Mouse (Mus musculus) hindbrain, embryonic 12.5 days (tissue): ENCODE data around the gene Abat. TPM values are rescaled to one million over a fixed set of nuclear protein-coding genes. Genes with fewer than 3 reads are reported as not detected.

Experiments
- ATAC-seq: fragments of 200-750 bp; cut with Nextera tagmentation; 2 replicates; pipeline ENCODE4 v1.8.0; 2017; ENCODE audit warnings: moderate TSS enrichment; ENCODE audit not compliant: low FRiP score
- H3K27ac ChIP-seq: fragments of 300-500 bp; sonication (generic); 2 replicates; pipeline ENCODE4 v1.5.1; 2016; ENCODE audit warnings: mild to moderate bottlenecking
- H3K27me3 ChIP-seq: fragments of 300-500 bp; sonication (generic); 2 replicates; pipeline ENCODE4 v1.6.1; 2016; ENCODE audit warnings: mild to moderate bottlenecking
- H3K36me3 ChIP-seq: fragments of 300-500 bp; sonication (generic); 2 replicates; pipeline ENCODE4 v1.6.1; 2016; ENCODE audit warnings: mild to moderate bottlenecking
- H3K4me1 ChIP-seq: fragments of 300-500 bp; sonication (generic); 2 replicates; pipeline ENCODE4 v1.6.1; 2016
- H3K4me2 ChIP-seq: fragments of 300-500 bp; sonication (generic); replicated peaks from 2 replicates; pipeline ENCODE4 v1.6.1; 2016; ENCODE audit warnings: mild to moderate bottlenecking
- H3K4me3 ChIP-seq: fragments of 300-500 bp; sonication (generic); 2 replicates; pipeline ENCODE4 v1.5.1; 2016; ENCODE audit warnings: mild to moderate bottlenecking
- H3K9ac ChIP-seq: fragments of 300-500 bp; sonication (generic); 2 replicates; pipeline ENCODE4 v1.6.1; 2016; ENCODE audit warnings: mild to moderate bottlenecking, moderate library complexity
- H3K9me3 ChIP-seq: fragments of 300-500 bp; sonication (generic); replicated peaks from 2 replicates; pipeline ENCODE4 v1.6.1; 2016; ENCODE audit warnings: mild to moderate bottlenecking
- WGBS: fragments of 180-500 bp; shearing (Covaris S2); methylation state at CpG from one replicate; pipeline ENCODE4 v1.1.7; 2016; 5-methylcytosine and 5-hydroxymethylcytosine counted together
- microRNA-seq: library from miRNA; unstranded; fragments of <30 nt; microRNA quantifications from one replicate; pipeline ENCODE4, GENCODE M21; 2017
- polyA plus RNA-seq: library from polyadenylated mRNA; unstranded; fragments of >200 nt; fragmentation: Nextera tagmentation; extraction: Ambion mirVana; gene quantifications from 2 replicates; pipeline ENCODE4 v1.2.1, GENCODE M21; 2016

Abat gene
- polyA plus RNA-seq, 1 experiment from 2014 or later, result 68.3 TPM

GRCm38 (mm10) chr16:8669432-8669831 lies 156.2 kb downstream of the Abat start:
- Histone ChIP-seq H3K4me2 (peak overlapping the region; percentile 85), H3K4me3 (peak overlapping the region; percentile 84), H3K27ac (peak overlapping the region; percentile 78), H3K4me1 (peaks cover 55% of the 10 kb centered on the region), H3K36me3 (0 out of 2 replicates have a peak, but pooled peaks cover 6% of the 10 kb centered on the region), H3K9ac (peak overlapping the region; percentile 81), H3K27me3 (peaks cover 11% of the 10 kb centered on the region), H3K9me3 (no peaks in the 10 kb centered on the region)
- ATAC-seq, result no peak
- WGBS, result 58% methylated on average over 5 of the region's 5 CpGs

GRCm38 (mm10) chr16:8670041-8671035 lies 157.1 kb downstream of the Abat start:
- peak; percentile 65 for ATAC-seq
- H3K4me3 ChIP-seq, result peak overlapping the region; percentile 84
- no peaks in the 10 kb centered on the region for H3K9me3 ChIP-seq
- 0 out of 2 replicates have a peak, but pooled peaks cover 6% of the 10 kb centered on the region for H3K36me3 ChIP-seq
- WGBS, result 8% methylated on average over 10 of the region's 15 CpGs
- peak overlapping the region; percentile 78 for H3K27ac ChIP-seq
- H3K4me1 ChIP-seq, result peaks cover 50% of the 10 kb centered on the region
- peak overlapping the region; percentile 81 for H3K9ac ChIP-seq
- H3K27me3 ChIP-seq, result peaks cover 13% of the 10 kb centered on the region
- H3K4me2 ChIP-seq, result peak overlapping the region; percentile 85

Small RNAs within 50 kb of the gene (microRNA-seq; reads per million reads assigned to microRNA genes)
- gene Gm22137, result not detected

Other genes starting within 250 kb of the Abat start
- not detected in 2 replicates for gene Tmem114, start 88.3 kb upstream of the Abat start, polyA plus RNA-seq
- 20.3 and 22.6 TPM in 2 replicates for gene Mettl22, start 42.6 kb upstream of the Abat start, polyA plus RNA-seq
- gene Pmm2, start 124.2 kb downstream of the Abat start, polyA plus RNA-seq, result 49.6 and 51.0 TPM in 2 replicates
- 22.6 and 23.0 TPM in 2 replicates for gene Tmem186, start 124.3 kb downstream of the Abat start, polyA plus RNA-seq
- gene Carhsp1, start 158.7 kb downstream of the Abat start, polyA plus RNA-seq, result 229 and 234 TPM in 2 replicates
- gene Gm5767, start 167.3 kb downstream of the Abat start, polyA plus RNA-seq, result not detected in 2 replicates